Mouse (Mus musculus) kidney, adult 2 months (tissue): ENCODE measurements around the gene Pcsk2.

Experiments
- CTCF ChIP-seq: fragments of 200-500 bp; conservative IDR thresholded peaks from 2 replicates; pipeline ENCODE4 v1.5.1; 2011; ENCODE audit warnings: low read depth, mild to moderate bottlenecking, control low read depth, low read length, moderate library complexity, mixed read lengths; ENCODE audit not compliant: insufficient read depth, insufficient read length
- POLR2A ChIP-seq: fragments of 200-500 bp; IDR thresholded peaks from one replicate; pipeline ENCODE4 v1.6.1; 2011; ENCODE audit warnings: low read depth, low read length, control low read depth

GRCm38 (mm10) chr2:143723231-143723630 lies 177.3 kb downstream of the Pcsk2 start:
- TF ChIP-seq POLR2A (no peak), CTCF (no peak)
